Mouse (Mus musculus) left cerebral cortex, postnatal 14 days (tissue): ENCODE measurements around the gene Irx5. TPM values are rescaled to one million over a fixed set of nuclear protein-coding genes. Genes with fewer than 3 reads are reported as not detected.

ENCODE experiments used
- DNase-seq, 2 experiments: peaks; one replicate each; pipeline ENCODE4 v3.0.0; 2021 to 2022; ENCODE audit warnings: low spot score in 2 of 2, mixed read lengths in 1 of 2
- intact Hi-C: fragments of 180-260 bp; cut with DNase I; formaldehyde crosslinking; loops from one replicate; pipeline ENCODE4 v1.15.1; 2025
- total RNA-seq, 2 experiments: library from RNA; stranded (reverse); gene quantifications; 2 replicates each; pipeline ENCODE4 v1.2.3; 2021

Gene Irx5
- total RNA-seq, 2 experiments from 2014 or later, result not detected

DNA sequence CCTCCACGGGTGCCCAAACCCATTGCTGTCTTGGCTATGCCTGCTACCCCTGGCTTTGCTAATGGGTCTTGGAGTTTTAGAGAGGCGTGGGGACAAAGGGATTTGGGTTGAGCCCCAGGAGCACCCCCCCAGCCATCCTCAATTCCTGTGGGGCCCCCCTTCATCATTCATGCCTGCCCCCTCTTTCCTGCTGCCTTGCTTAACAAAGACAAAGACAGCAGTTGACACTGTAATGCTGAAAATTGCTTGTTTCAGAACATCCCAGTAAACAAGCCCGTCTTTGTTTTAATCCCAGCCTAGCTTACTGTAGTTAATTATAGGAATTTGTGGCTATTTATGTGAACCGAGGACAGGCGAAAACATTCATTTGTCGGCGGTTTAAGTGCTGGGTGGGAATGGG is 50.7 kb downstream of the Irx5 start:
- intact Hi-C loops, result no loop called here

GRCm38 (mm10) chr8:92413583-92413982 is 56.2 kb downstream of the Irx5 start:
- intact Hi-C loops, result no loop called here
- no peak for DNase-seq

More for the DNA sequence above, 50.7 kb downstream of the Irx5 start:
- no peak for DNase-seq

GRCm38 (mm10) chr8:92420666-92421065 is 63.2 kb downstream of the Irx5 start:
- intact Hi-C loops, result no loop called here
- DNase-seq, result no peak
